Comparison of ENCODE assay signal across 10 mouse cellular contexts in genomic region chr8:90829825-90830224, GRCm38 (mm10). TPM values are rescaled to one million over a fixed set of nuclear protein-coding genes. Genes with fewer than 3 reads are reported as not detected.
DNase-seq lines count a peak whose midpoint lies in the region; ATAC-seq and TF ChIP-seq lines count a peak whose summit lies in the region.
"Had no signal": no experiment of that assay in that cellular context is flagged by ENCODE, and none has a peak within 500 bp of the region (broad histone marks: within the 10 kb centered on the region; RNA-seq: fewer than 3 reads in every experiment).

No protein-coding gene starts in this region.

- DNase-seq in MEL (ENCODE audit: low read depth, low spot score): peak; percentile 53
- DNase-seq in midbrain, embryonic 14.5 days: no peak
- no peak for DNase-seq in Muller cell, postnatal 12 days (ENCODE audit: inconsistent ontology term)
- DNase-seq in lung, postnatal 36 days: no peak
- no peak for DNase-seq in layer of hippocampus, adult 9-11 months
- DNase-seq: layer of hippocampus, postnatal 36 days; right cerebral cortex, postnatal 14 days had no signal

- H3K27ac ChIP-seq in hindbrain, embryonic 12.5 days: no peak overlapping the region
- no peak overlapping the region for H3K27ac ChIP-seq in hindbrain, embryonic 13.5 days
- no peak overlapping the region for H3K27ac ChIP-seq in MEL (ENCODE audit: control insufficient read depth, low read depth, low read length)
- H3K27ac ChIP-seq in hindbrain, embryonic 16.5 days (ENCODE audit: low read depth, low read length): no peak overlapping the region
- H3K27ac ChIP-seq in midbrain, embryonic 14.5 days (replicated peaks; ENCODE audit: low read depth, low read length): no peak overlapping the region

- TF ChIP-seq CTCF in MEL (IDR thresholded peaks at IDR 0.05 in 2 of 3, conservative IDR thresholded peaks at IDR 0.05 in 1 of 3; ENCODE audit: control insufficient read depth in 1 of 3, insufficient read depth in 1 of 3, low read depth in 2 of 3, low read length in 3 of 3, poor library complexity in 1 of 3, severe bottlenecking in 1 of 3): no peak

- no peak overlapping the region for H3K4me3 ChIP-seq in hindbrain, embryonic 12.5 days
- H3K4me3 ChIP-seq in hindbrain, embryonic 13.5 days: no peak overlapping the region
- 0 out of 4 replicates have a peak overlapping the region, but pooled peaks of 1 of the 2 experiments have one; percentile 64 for H3K4me3 ChIP-seq in MEL (ENCODE audit: control insufficient read depth in 1 of 2, insufficient read depth in 1 of 2, low read depth in 2 of 2, low read length in 2 of 2)
- H3K4me3 ChIP-seq in hindbrain, embryonic 16.5 days (ENCODE audit: low read length): peak overlapping the region; percentile 56; the same call in 1 of the 2 replicates
- H3K4me3 ChIP-seq in midbrain, embryonic 14.5 days (replicated peaks; ENCODE audit: low read depth, low read length): no peak overlapping the region

- H3K9ac ChIP-seq in hindbrain, embryonic 12.5 days: no peak overlapping the region
- H3K9ac ChIP-seq in hindbrain, embryonic 13.5 days: no peak overlapping the region
- no peak overlapping the region for H3K9ac ChIP-seq in MEL (ENCODE audit: control insufficient read depth, low read depth, low read length, poor library complexity, severe bottlenecking)
- no peak overlapping the region for H3K9ac ChIP-seq in hindbrain, embryonic 16.5 days (ENCODE audit: low read depth, low read length)
- no peak overlapping the region for H3K9ac ChIP-seq in midbrain, embryonic 14.5 days (replicated peaks; ENCODE audit: low read length)

- no peaks in the 10 kb centered on the region for H3K36me3 ChIP-seq in hindbrain, embryonic 12.5 days
- no peaks in the 10 kb centered on the region for H3K36me3 ChIP-seq in hindbrain, embryonic 13.5 days
- H3K36me3 ChIP-seq in MEL (ENCODE audit: control insufficient read depth in 1 of 2, insufficient read depth in 2 of 2, low read length in 2 of 2): peaks cover 0 to 5% of the 10 kb centered on the region in 2 experiments; a peak in 2 of 4 replicates
- no peaks in the 10 kb centered on the region for H3K36me3 ChIP-seq in hindbrain, embryonic 16.5 days (ENCODE audit: control insufficient read depth, insufficient read depth, low read length)
- H3K36me3 ChIP-seq in midbrain, embryonic 14.5 days (ENCODE audit: control insufficient read depth, insufficient read depth, low read length): no peaks in the 10 kb centered on the region

- TF ChIP-seq EP300 in MEL (IDR thresholded peaks at IDR 0.05; ENCODE audit: low read depth in 1 of 2, low read length in 2 of 2): peak; percentile 40 to 52; a peak in 2 of 4 replicates

- WGBS in hindbrain, embryonic 12.5 days: 86% methylated on average over 1 of the region's 1 CpGs
- WGBS in hindbrain, embryonic 13.5 days: 88% methylated on average over 1 of the region's 1 CpGs
- 86% methylated on average over 1 of the region's 1 CpGs for WGBS in hindbrain, embryonic 16.5 days
- 93% methylated on average over 1 of the region's 1 CpGs for WGBS in midbrain, embryonic 14.5 days

- TF ChIP-seq RAD21 in MEL (IDR thresholded peaks at IDR 0.05; ENCODE audit: low read depth, low read length): no peak

- H3K27me3 ChIP-seq in hindbrain, embryonic 12.5 days: no peaks in the 10 kb centered on the region
- H3K27me3 ChIP-seq in hindbrain, embryonic 13.5 days: no peaks in the 10 kb centered on the region
- H3K27me3 ChIP-seq in MEL (ENCODE audit: control insufficient read depth in 1 of 2, insufficient read depth in 2 of 2, low read length in 2 of 2): no peaks in the 10 kb centered on the region
- no peaks in the 10 kb centered on the region for H3K27me3 ChIP-seq in hindbrain, embryonic 16.5 days (replicated peaks; ENCODE audit: control insufficient read depth, insufficient read depth, low read length)
- no peaks in the 10 kb centered on the region for H3K27me3 ChIP-seq in midbrain, embryonic 14.5 days (ENCODE audit: control insufficient read depth, insufficient read depth, low read length)

- H3K4me2 ChIP-seq in hindbrain, embryonic 12.5 days (replicated peaks): peak overlapping the region; percentile 80
- no peak overlapping the region; the same call in 1 of the 2 replicates for H3K4me2 ChIP-seq in hindbrain, embryonic 13.5 days
- peak overlapping the region; percentile 84 for H3K4me2 ChIP-seq in hindbrain, embryonic 16.5 days (ENCODE audit: low read length)
- H3K4me2 ChIP-seq in midbrain, embryonic 14.5 days (ENCODE audit: low read length): peak overlapping the region; percentile 76; the same call in 1 of the 2 replicates

- no peaks in the 10 kb centered on the region for H3K9me3 ChIP-seq in hindbrain, embryonic 12.5 days (replicated peaks)
- H3K9me3 ChIP-seq in hindbrain, embryonic 13.5 days: no peaks in the 10 kb centered on the region
- H3K9me3 ChIP-seq in MEL (replicated peaks; ENCODE audit: insufficient read depth, low read length): no peaks in the 10 kb centered on the region
- H3K9me3 ChIP-seq in hindbrain, embryonic 16.5 days (ENCODE audit: control insufficient read depth, low read length): no peaks in the 10 kb centered on the region
- no peaks in the 10 kb centered on the region for H3K9me3 ChIP-seq in midbrain, embryonic 14.5 days (ENCODE audit: control insufficient read depth, low read length)

- peaks cover 20% of the 10 kb centered on the region for H3K4me1 ChIP-seq in hindbrain, embryonic 12.5 days
- H3K4me1 ChIP-seq in hindbrain, embryonic 13.5 days (replicated peaks): peaks cover 35% of the 10 kb centered on the region
- H3K4me1 ChIP-seq in MEL (ENCODE audit: control insufficient read depth in 1 of 2, insufficient read depth in 2 of 2, low read length in 2 of 2): peaks cover 0 to 8% of the 10 kb centered on the region in 2 experiments; a peak in 1 of 4 replicates
- H3K4me1 ChIP-seq in hindbrain, embryonic 16.5 days (ENCODE audit: control insufficient read depth, insufficient read depth, low read depth, low read length): peaks cover 11% of the 10 kb centered on the region; the same call in 1 of the 2 replicates
- peaks cover 13% of the 10 kb centered on the region for H3K4me1 ChIP-seq in midbrain, embryonic 14.5 days (ENCODE audit: control insufficient read depth, insufficient read depth, low read length)

- ATAC-seq in hindbrain, embryonic 12.5 days (ENCODE audit: low FRiP score): no peak
- no peak for ATAC-seq in hindbrain, embryonic 13.5 days (ENCODE audit: low FRiP score)
- no peak for ATAC-seq in hindbrain, embryonic 16.5 days
- no peak for ATAC-seq in midbrain, embryonic 14.5 days (ENCODE audit: low FRiP score, low TSS enrichment)

- H3K79me2 ChIP-seq in MEL (ENCODE audit: control insufficient read depth, insufficient read depth, low read length, poor library complexity): no peaks in the 10 kb centered on the region; the same call in 1 of the 2 replicates

- TF ChIP-seq POLR2A in MEL (IDR thresholded peaks at IDR 0.05; ENCODE audit: control insufficient read depth in 1 of 2, insufficient read depth in 1 of 2, low read depth in 1 of 2, low read length in 2 of 2, poor library complexity in 1 of 2): no peak

TF ChIP-seq in MEL, 35 proteins besides CTCF, POLR2A, EP300 and RAD21:
- TF ChIP-seq TCF12 (IDR thresholded peaks at IDR 0.05; ENCODE audit: low read depth, low read length) (peak; percentile 5; the same call in 1 of the 2 replicates), TBP (IDR thresholded peaks at IDR 0.05; ENCODE audit: low read depth, low read length) (no peak), MAFK (IDR thresholded peaks at IDR 0.05; ENCODE audit: borderline replicate concordance, low read depth, low read length) (no peak), TAL1 (IDR thresholded peaks at IDR 0.05; ENCODE audit: low read length) (peak; percentile 66), GABPA (IDR thresholded peaks at IDR 0.05; ENCODE audit: low read depth, low read length) (no peak), MYB (IDR thresholded peaks at IDR 0.05; ENCODE audit: low read depth, low read length) (no peak), GATA1 (IDR thresholded peaks at IDR 0.05; ENCODE audit: low read depth, low read length) (peak; percentile 27; the same call in 1 of the 2 replicates), KAT2A (conservative IDR thresholded peaks at IDR 0.05; ENCODE audit: low read depth, low read length) (no peak), NRF1 (IDR thresholded peaks at IDR 0.05; ENCODE audit: insufficient read depth, low read depth, low read length, poor library complexity, severe bottlenecking) (no peak), CHD2 (IDR thresholded peaks at IDR 0.05; ENCODE audit: low read length) (no peak), MXI1 (IDR thresholded peaks at IDR 0.05; ENCODE audit: low read depth, low read length) (no peak)
TF ChIP-seq in MEL: peak in this region for 3.

RNA-seq across cellular contexts. Expression of gene Chd9, which starts 1.7 kb away (rescaled TPM):
- 83.7 and 88.1 TPM in 2 replicates for polyA plus RNA-seq in hindbrain, embryonic 12.5 days (2016; fragmentation: Nextera tagmentation; extraction: Ambion mirVana)
- polyA plus RNA-seq in hindbrain, embryonic 13.5 days (2015; fragmentation: Nextera tagmentation; extraction: Ambion mirVana): 76.4 and 89.0 TPM in 2 replicates
- total RNA-seq in MEL (2012; rRNA removed): 5.9 and 7.9 TPM in 2 replicates
- polyA plus RNA-seq in MEL (2012; ENCODE audit: insufficient read depth in 1 of 2, insufficient read length in 2 of 2, low read depth in 1 of 2, low replicate concordance in 2 of 2, missing spikeins in 1 of 2): 10 to 100 TPM; 40.3 to 87.4 TPM
- polyA plus RNA-seq in hindbrain, embryonic 16.5 days (2015; fragmentation: Nextera tagmentation; extraction: Ambion mirVana): 97.1 and 101 TPM in 2 replicates
- 90.8 and 92.9 TPM in 2 replicates for polyA plus RNA-seq in midbrain, embryonic 14.5 days (2014; fragmentation: Nextera tagmentation; extraction: Ambion mirVana)

RNA-seq across cellular contexts. Expression of gene Gm19935, which starts 12.6 kb away (rescaled TPM):
- 0.96 and 1.5 TPM in 2 replicates for polyA plus RNA-seq in hindbrain, embryonic 12.5 days (2016; fragmentation: Nextera tagmentation; extraction: Ambion mirVana)
- polyA plus RNA-seq in hindbrain, embryonic 13.5 days (2015; fragmentation: Nextera tagmentation; extraction: Ambion mirVana): 1.9 and 3.0 TPM in 2 replicates
- total RNA-seq in MEL (2012; rRNA removed): not detected in 2 replicates
- not detected for polyA plus RNA-seq in MEL (2012; ENCODE audit: insufficient read depth in 1 of 2, insufficient read length in 2 of 2, low read depth in 1 of 2, low replicate concordance in 2 of 2, missing spikeins in 1 of 2)
- polyA plus RNA-seq in hindbrain, embryonic 16.5 days (2015; fragmentation: Nextera tagmentation; extraction: Ambion mirVana): 3.1 and 5.1 TPM in 2 replicates
- polyA plus RNA-seq in midbrain, embryonic 14.5 days (2014; fragmentation: Nextera tagmentation; extraction: Ambion mirVana): 0.22 TPM in 1 of 2 replicates, not detected in the other
